Mouse (Mus musculus) NIH3T3 (cell line): ENCODE measurements around the gene Clmn.

ENCODE experiments used
- DNase-seq: peaks from one replicate; pipeline ENCODE4 v3.0.0-alpha.2; 2012; ENCODE audit warnings: low read depth

Clmn gene

DNA sequence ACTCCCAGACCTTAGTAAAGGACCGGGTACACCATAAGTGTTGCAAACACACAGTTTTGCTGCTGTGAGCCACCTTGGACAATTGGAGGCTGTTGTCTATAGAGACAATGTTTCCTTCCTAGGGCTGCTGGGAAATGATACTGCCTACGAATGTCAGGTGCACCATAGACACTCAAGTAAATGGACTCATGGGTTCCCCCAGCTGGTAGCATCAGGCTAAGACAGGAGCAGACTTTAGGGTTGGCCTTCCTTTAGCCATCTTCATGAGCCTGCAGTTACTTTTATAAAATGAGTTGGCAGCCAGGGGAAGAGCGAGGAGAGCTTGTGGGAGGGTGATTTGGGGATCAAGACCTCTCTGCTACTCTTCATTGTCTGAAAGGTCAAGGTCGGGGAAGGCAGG, 52.2 kb downstream of the Clmn start:
- peak; percentile 49 for DNase-seq

- DNase-seq, result no peak
Observed at GRCm38 (mm10) chr12:104810923-104811443, 53.9 kb downstream of the Clmn start.

DNA sequence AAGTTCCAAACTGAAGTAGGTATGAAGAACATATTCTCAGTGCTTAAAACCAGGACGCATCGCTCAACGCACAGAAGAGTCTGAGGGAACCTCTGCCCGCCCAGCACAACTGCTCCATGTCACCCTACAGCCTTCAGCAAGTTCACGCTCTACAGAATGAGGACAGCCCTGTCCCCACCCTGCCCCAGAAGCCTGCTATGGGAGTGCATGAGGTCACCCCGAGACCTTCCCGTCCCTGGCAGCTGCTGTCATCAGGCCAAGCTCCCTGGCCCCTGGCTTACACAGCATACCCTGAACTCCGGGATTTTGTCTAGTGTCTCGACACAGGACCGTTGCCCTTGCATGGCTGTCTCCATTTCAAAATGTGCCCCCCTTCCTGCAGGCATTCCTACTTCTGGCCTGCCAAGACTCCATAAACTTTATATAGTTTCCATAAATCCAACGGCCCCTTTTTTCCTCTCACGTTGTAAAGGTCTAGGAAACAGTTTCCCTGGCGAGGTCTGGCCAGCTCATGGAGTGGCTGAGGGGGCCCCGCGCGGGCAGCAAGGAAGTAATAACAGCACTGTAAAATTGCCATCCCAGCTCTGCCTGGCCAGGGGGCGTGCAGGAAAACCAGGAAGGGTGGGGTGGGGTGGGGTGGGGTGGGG, 56.3 kb downstream of the Clmn start:
- no peak for DNase-seq

- no peak for DNase-seq
Observed at GRCm38 (mm10) chr12:104806680-104807375, 58.0 kb downstream of the Clmn start.

DNA sequence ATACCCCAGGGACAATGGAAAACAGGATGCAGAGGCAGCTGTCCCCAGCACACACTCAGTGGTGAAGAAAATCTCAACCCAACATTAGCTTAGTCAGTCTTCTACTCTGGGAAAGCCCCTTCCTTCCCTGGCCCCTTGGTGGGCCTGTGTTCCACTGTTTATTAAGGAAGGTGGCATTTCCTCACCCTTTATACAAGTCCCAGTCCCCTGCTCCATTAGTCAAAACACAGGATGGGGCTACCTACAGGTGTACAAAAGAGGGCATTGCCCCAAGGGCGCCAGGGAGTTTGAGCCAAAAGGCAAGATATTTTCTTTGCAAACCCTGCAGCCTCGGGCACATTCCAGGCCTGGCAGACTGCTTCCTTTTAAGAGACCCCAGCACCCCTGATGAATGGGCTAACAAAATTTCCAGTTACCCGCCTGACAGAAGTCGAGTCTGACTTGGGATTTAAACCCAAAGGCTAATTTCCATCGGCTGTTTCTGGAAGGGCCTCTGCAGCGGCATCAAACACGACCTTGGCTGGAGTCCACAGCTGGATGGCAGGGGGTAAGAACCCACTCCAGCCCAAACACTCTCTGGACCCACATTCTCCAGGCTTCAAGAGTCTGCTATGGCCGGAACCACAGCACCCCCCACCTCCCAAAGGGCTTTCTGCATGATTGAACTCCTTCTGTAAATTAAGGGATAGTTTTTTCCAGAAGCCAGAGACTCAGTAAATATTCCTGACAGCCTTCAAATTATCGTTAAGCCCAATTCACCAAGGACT, 63.2 kb downstream of the Clmn start:
- DNase-seq, result no peak

GRCm38 (mm10) chr12:104799365-104799764, 65.5 kb downstream of the Clmn start:
- DNase-seq, result peak; percentile 7

GRCm38 (mm10) chr12:104797905-104798304, 67.0 kb downstream of the Clmn start:
- no peak for DNase-seq

GRCm38 (mm10) chr12:104796635-104797378, 68.1 kb downstream of the Clmn start:
- no peak for DNase-seq

DNA sequence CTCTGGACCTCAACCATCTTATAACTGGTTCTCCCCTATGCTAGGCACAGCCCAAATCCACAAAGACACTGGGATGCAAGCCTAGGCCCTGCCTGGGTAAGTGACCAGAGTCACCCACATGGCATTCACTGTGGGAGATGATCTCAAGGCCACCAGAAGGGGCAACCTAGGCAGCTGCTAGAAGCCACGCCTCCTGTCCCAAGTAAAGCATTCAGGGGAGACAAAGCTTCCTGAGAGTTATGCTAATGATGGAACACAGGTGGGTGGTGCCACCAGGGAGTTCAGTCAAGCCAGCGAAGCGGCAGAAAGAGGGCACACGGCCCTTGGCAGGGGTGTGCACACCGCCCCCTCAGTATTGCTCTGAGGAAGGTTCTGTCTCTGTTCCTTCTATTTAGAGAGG, 69.9 kb downstream of the Clmn start:
- no peak for DNase-seq

GRCm38 (mm10) chr12:104793486-104793885, 71.4 kb downstream of the Clmn start:
- DNase-seq, result peak; percentile 39

GRCm38 (mm10) chr12:104777603-104778002, 87.3 kb downstream of the Clmn start:
- DNase-seq, result no peak

GRCm38 (mm10) chr12:104771941-104772340, 92.9 kb downstream of the Clmn start:
- DNase-seq, result no peak

DNA sequence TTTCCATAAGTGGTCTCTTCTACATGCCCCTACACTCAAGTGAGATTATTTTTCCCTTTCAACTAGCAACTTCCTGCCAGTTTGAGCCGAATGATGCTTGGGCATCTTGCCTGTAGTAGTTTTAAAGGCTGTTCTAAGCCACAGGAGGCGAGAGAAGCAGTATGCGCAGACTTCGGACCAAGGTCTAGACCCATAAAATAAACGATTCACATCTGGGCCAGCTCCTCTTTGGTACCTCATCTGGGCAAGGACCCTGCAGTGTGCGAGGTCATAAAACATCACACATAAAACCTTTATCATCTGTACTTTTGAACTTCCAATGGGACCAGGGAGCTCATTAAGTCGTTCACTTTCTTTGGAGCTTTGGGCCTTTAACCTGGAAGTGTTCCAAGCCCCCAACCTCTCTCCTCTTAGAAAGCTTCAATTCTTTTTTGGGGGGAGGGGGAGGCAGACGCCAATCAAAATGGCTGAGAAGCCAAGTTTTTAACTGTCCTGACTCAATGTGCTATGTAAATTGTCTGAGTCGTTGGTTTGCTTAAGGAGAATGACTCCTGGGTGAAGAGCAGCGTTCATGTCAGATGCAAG, 95.6 kb downstream of the Clmn start:
- DNase-seq, result no peak

- DNase-seq, result no peak
Observed at GRCm38 (mm10) chr12:104767183-104767582, 97.7 kb downstream of the Clmn start.

DNA sequence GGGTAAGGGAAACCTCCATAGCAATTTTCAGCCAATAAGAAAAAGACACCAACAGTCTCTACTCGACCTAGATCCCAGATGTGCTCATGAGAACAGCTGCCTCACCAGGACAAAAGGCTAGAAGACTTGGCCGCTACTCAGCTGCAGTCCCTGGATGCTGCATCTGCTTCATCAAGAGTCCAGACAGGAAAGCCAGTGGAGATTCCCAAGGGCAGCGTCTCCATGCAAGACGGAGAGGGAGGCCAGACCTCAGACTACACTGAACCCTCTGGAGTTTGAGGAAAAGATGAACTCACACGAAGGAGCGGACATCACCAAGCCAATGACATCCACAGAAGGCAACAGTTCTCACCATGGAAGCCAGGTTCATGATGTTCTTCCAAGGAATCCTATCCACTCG, 99.1 kb downstream of the Clmn start:
- no peak for DNase-seq

- no peak for DNase-seq
Observed at GRCm38 (mm10) chr12:104765116-104765515, 99.8 kb downstream of the Clmn start.

DNA sequence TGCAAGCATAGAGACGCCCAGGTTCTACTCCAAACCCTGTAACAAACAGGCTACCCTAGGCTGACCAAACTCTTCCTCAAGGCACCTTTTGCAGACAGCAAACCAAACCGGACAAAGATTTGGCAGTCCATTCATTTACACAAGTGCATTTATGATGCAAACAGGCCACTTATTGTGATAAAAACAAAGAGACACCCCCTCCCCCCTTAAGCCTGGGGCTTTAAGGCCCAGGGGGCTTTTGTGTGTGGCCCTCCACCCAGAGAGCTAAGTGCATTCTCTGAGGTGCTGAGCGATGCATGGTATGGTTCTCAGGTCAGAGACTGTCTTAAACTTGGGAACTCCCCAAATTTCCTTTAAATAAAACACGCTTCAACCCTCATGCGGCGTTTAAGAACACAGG, 101.0 kb downstream of the Clmn start:
- no peak for DNase-seq

- DNase-seq, result no peak
Observed at GRCm38 (mm10) chr12:104761411-104761810, 103.5 kb downstream of the Clmn start.

DNA sequence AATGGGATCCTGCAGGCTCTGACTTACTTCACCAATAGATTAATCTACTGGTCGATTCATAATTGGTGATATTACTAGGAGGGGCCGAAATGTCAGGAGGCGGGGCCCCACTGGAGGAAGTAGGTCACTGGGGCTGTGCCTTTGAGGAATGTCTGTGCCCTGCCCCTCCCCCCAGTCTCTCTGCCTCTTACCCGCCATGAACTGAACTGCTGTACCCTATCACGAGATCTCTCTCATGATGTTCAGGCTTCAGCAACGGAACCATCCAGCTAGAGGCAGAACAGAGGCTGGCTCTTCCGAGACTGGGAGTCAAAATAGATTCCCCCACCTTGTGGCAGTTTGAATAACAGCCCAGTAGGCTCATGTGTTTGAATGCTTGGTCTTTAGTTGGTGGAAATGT, 106.8 kb downstream of the Clmn start:
- no peak for DNase-seq

DNA sequence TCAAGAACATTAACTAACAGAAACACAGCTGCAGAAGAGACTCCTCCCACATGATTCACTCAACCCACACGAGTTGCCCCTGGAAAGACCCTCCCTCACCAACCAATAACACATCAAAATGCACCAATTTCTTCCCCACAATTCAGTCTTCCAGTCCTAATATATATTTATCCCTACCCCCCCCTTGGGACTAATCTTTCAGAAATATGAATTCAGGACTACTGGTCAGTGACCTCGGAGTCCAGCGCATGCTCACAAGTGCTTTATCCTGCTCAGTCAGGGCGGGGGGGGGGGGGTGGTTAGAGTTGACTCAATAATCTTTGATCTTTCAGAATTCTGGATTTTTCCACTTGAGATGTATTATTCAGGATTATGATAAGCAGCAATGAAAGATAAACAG, 111.2 kb downstream of the Clmn start:
- no peak for DNase-seq

DNA sequence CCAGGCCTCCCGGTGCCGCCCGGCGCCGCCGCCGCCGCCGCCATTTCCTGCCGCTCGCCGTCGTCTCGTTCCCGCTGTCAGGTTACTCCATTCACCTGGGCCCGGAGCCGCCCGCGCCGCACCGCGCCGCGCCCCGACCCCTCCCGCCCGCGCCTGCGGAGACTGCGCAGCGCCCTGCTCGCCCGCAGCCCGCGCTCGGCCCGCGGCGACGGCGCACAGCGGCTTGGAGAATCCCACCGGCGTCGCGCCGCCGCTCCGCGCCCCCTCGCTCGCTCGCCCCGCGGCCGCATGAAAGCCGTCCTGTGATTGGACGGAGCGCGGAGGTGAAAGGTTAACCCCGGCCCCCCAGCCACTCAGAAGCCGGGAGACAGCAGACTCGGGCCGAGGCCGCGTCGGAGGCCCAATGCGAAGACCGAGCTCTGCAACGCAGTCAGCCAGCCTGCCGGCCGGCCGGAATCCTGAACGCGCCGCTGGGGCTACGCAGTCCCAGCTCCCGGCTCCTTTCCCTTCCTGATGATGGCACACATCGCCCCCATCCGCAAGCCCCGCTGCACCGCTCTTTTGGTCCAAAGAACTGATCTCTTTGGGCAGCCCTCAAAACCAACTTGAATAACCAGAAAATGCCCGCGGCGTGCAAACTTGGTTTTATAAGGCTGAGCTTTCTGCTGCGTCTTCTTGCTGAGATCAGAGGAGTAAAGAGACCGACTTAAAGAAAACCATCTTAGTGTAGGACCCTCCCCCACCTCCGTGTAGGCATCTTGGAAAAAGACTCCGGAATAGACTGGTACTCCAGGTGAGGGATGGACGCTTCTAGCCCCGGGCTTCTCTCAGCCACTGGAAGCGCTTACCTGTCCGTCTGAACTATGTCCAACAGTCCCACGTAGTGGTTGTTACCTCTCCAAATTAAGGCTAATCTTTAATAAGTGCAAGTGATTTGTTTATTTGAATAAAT, 112.8 kb downstream of the Clmn start, which contains the start of gene Dicer1:
Dicer1 (minus strand) TSS at position 139 of the 952 bp plus-strand sequence.
- DNase-seq, result peak; percentile 97
